Mouse (Mus musculus): ENCODE measurements at regions not wholly inside any gene's neighbourhood (a gene's known extent, or its start where the extent isn't known, plus 50 kb on each side); places are given as distances from the start of the nearest gene placed in this dataset.
"Not testable (repeated sequence)": the region's sequence is repeated elsewhere in the genome, so short reads cannot be mapped to it uniquely, and the experiment has no call there.

GRCm38 (mm10) chr3:40371411-40371810 lies 159.7 kb upstream of the Intu start:
- no peaks in the 10 kb centered on the region for H3K36me3 ChIP-seq (replicated peaks)
- H3K27ac ChIP-seq, result no peak overlapping the region
- no peaks in the 10 kb centered on the region for H3K27me3 ChIP-seq (replicated peaks)
- no peak for ATAC-seq (replicated peaks)
- WGBS, result 28% methylated on average over 7 of the region's 7 CpGs
- H3K4me3 ChIP-seq, result no peak overlapping the region
- no peaks in the 10 kb centered on the region for H3K4me1 ChIP-seq
- H3K4me2 ChIP-seq, result no peak overlapping the region
- no peaks in the 10 kb centered on the region for H3K9me3 ChIP-seq
- no peak overlapping the region for H3K9ac ChIP-seq

GRCm38 (mm10) chr3:40376220-40376619 lies 154.9 kb upstream of the Intu start:
- not testable (repeated sequence) for H3K9me3 ChIP-seq; H3K4me2 ChIP-seq; H3K27me3 ChIP-seq (replicated peaks); ATAC-seq (replicated peaks); H3K36me3 ChIP-seq (replicated peaks); H3K4me3 ChIP-seq; H3K4me1 ChIP-seq; H3K27ac ChIP-seq; H3K9ac ChIP-seq

GRCm38 (mm10) chr3:40377416-40377815 lies 153.7 kb upstream of the Intu start:
- WGBS, result 91% methylated on average over 7 of the region's 7 CpGs
- no peak overlapping the region for H3K4me3 ChIP-seq
- no peak overlapping the region for H3K9ac ChIP-seq
- no peak overlapping the region for H3K4me2 ChIP-seq
- no peaks in the 10 kb centered on the region for H3K9me3 ChIP-seq
- no peaks in the 10 kb centered on the region for H3K4me1 ChIP-seq
- no peak for ATAC-seq (replicated peaks)
- H3K36me3 ChIP-seq (replicated peaks), result no peaks in the 10 kb centered on the region
- H3K27ac ChIP-seq, result no peak overlapping the region
- H3K27me3 ChIP-seq (replicated peaks), result no peaks in the 10 kb centered on the region

- Histone ChIP-seq H3K4me2 (no peak overlapping the region), H3K4me3 (no peak overlapping the region), H3K36me3 (replicated peaks) (no peaks in the 10 kb centered on the region), H3K9ac (no peak overlapping the region), H3K9me3 (no peaks in the 10 kb centered on the region), H3K27ac (no peak overlapping the region), H3K4me1 (no peaks in the 10 kb centered on the region), H3K27me3 (replicated peaks) (no peaks in the 10 kb centered on the region)
- 91% methylated on average over 2 of the region's 2 CpGs for WGBS
- ATAC-seq (replicated peaks), result no peak
Observed at GRCm38 (mm10) chr3:40379063-40379462, 152.0 kb upstream of the Intu start.

GRCm38 (mm10) chr3:40391631-40392030 lies 139.5 kb upstream of the Intu start:
- H3K27me3 ChIP-seq (replicated peaks), result no peaks in the 10 kb centered on the region
- no peaks in the 10 kb centered on the region for H3K4me1 ChIP-seq
- H3K9ac ChIP-seq, result no peak overlapping the region
- no peak overlapping the region for H3K27ac ChIP-seq
- no peak overlapping the region for H3K4me3 ChIP-seq
- 36% methylated on average over 6 of the region's 6 CpGs for WGBS
- H3K9me3 ChIP-seq, result no peaks in the 10 kb centered on the region
- H3K36me3 ChIP-seq (replicated peaks), result no peaks in the 10 kb centered on the region
- no peak overlapping the region for H3K4me2 ChIP-seq
- ATAC-seq (replicated peaks), result no peak

GRCm38 (mm10) chr3:40398184-40398583 lies 132.9 kb upstream of the Intu start:
- Histone ChIP-seq H3K4me2 (no peak overlapping the region), H3K9me3 (no peaks in the 10 kb centered on the region)
- WGBS, result 80% methylated on average over 12 of the region's 12 CpGs

DNA sequence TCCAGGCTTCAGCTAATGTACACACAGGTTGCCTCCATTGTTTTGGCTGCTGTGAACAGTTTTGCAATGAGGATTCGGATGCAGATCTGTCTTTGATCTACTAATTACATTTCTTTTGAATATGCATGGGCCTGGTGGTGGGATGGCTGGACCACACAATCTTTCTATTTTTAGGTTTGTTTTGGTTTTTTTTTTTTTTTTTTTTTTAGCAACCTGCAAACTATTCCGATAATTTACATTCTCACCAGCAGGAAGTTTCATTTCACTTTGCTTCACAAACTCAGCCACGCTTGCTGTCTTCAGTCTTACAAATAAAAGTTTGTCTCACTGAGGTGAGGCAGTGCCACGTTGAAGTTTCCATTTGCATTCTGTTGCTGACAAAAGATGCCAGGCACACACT lies 127.7 kb upstream of the Intu start:
- WGBS, result 72% methylated on average over 4 of the region's 4 CpGs
- ATAC-seq (replicated peaks), result no peak
- Histone ChIP-seq H3K36me3 (replicated peaks) (no peaks in the 10 kb centered on the region), H3K27ac (no peak overlapping the region), H3K9me3 (no peaks in the 10 kb centered on the region), H3K4me3 (no peak overlapping the region), H3K4me1 (no peaks in the 10 kb centered on the region), H3K4me2 (no peak overlapping the region), H3K9ac (no peak overlapping the region), H3K27me3 (replicated peaks) (no peaks in the 10 kb centered on the region)

More at GRCm38 (mm10) chr3:40398184-40398583, 132.9 kb upstream of the Intu start:
- H3K27ac ChIP-seq, result no peak overlapping the region
- H3K9ac ChIP-seq, result no peak overlapping the region
- H3K4me3 ChIP-seq, result no peak overlapping the region
- no peaks in the 10 kb centered on the region for H3K4me1 ChIP-seq
- no peaks in the 10 kb centered on the region for H3K27me3 ChIP-seq (replicated peaks)
- H3K36me3 ChIP-seq (replicated peaks), result no peaks in the 10 kb centered on the region
- no peak for ATAC-seq (replicated peaks)

- no peak for ATAC-seq (replicated peaks)
- Histone ChIP-seq H3K4me3 (no peak overlapping the region), H3K9ac (no peak overlapping the region), H3K27me3 (replicated peaks) (no peaks in the 10 kb centered on the region), H3K4me2 (no peak overlapping the region), H3K27ac (no peak overlapping the region), H3K36me3 (replicated peaks) (no peaks in the 10 kb centered on the region), H3K9me3 (no peaks in the 10 kb centered on the region), H3K4me1 (no peaks in the 10 kb centered on the region)
- WGBS, result 83% methylated on average over 18 of the region's 18 CpGs
Observed at GRCm38 (mm10) chr3:40405095-40405948, 125.8 kb upstream of the Intu start.

GRCm38 (mm10) chr3:40405949-40406236 lies 125.2 kb upstream of the Intu start:
- 91% methylated on average over 2 of the region's 2 CpGs for WGBS
- no peak for ATAC-seq (replicated peaks)
- Histone ChIP-seq H3K4me3 (no peak overlapping the region), H3K9me3 (no peaks in the 10 kb centered on the region), H3K27me3 (replicated peaks) (no peaks in the 10 kb centered on the region), H3K9ac (no peak overlapping the region), H3K4me1 (no peaks in the 10 kb centered on the region), H3K36me3 (replicated peaks) (no peaks in the 10 kb centered on the region), H3K27ac (no peak overlapping the region), H3K4me2 (no peak overlapping the region)

GRCm38 (mm10) chr3:40408921-40409488 lies 122.1 kb upstream of the Intu start:
- WGBS, result 48% methylated on average over 5 of the region's 5 CpGs
- H3K4me2 ChIP-seq, result no peak overlapping the region
- no peaks in the 10 kb centered on the region for H3K27me3 ChIP-seq (replicated peaks)
- no peak overlapping the region for H3K9ac ChIP-seq
- no peak overlapping the region for H3K27ac ChIP-seq
- no peaks in the 10 kb centered on the region for H3K4me1 ChIP-seq
- H3K9me3 ChIP-seq, result no peaks in the 10 kb centered on the region
- ATAC-seq (replicated peaks), result no peak
- no peak overlapping the region for H3K4me3 ChIP-seq
- H3K36me3 ChIP-seq (replicated peaks), result no peaks in the 10 kb centered on the region

- ATAC-seq (replicated peaks), result no peak
- Histone ChIP-seq H3K4me2 (no peak overlapping the region), H3K27me3 (replicated peaks) (no peaks in the 10 kb centered on the region), H3K9me3 (no peaks in the 10 kb centered on the region), H3K27ac (no peak overlapping the region), H3K9ac (no peak overlapping the region), H3K36me3 (replicated peaks) (no peaks in the 10 kb centered on the region), H3K4me1 (no peaks in the 10 kb centered on the region), H3K4me3 (no peak overlapping the region)
- 92% methylated on average over 4 of the region's 4 CpGs for WGBS
Observed at GRCm38 (mm10) chr3:40410749-40411310, 120.3 kb upstream of the Intu start.

DNA sequence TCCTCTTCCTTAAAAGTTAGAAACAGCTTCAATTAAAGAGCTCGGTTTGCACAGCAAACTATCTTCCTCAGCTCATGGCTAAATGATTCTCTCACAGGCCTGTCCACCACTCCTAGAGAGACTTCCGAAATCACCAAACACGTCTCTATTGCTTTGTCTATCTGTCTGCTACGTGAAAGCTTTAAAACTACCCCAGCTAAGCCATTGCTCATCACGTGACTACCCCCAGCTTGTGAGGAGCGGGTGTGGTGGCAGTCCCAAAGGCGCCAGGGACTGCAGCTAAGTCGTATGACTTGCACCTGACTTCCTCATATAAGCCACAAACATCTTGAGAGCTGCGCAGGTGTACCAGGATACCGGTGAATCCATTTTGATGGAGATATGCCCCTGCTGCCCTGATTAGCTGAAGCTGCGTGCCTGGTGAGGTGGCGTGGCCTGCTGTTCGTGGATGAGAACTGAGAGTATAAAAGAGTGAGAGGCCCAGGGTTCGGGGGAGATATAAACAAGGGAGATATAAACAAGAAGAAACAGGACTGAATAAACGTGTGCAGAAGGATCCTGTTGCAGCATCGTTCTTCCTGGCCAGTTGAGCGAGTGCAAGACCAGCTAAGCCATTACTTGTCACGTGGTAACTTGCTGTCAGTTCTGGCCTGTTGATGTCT lies 105.8 kb upstream of the Intu start:
- H3K27ac ChIP-seq; H3K36me3 ChIP-seq (replicated peaks); H3K27me3 ChIP-seq (replicated peaks); H3K4me3 ChIP-seq; H3K9ac ChIP-seq; ATAC-seq (replicated peaks); H3K4me1 ChIP-seq; H3K9me3 ChIP-seq; H3K4me2 ChIP-seq: not testable (repeated sequence)
- WGBS, result 59% methylated on average over 18 of the region's 18 CpGs
